Mouse (Mus musculus): ENCODE results near the gene Zdhhc13.

Zdhhc13 gene

DNA sequence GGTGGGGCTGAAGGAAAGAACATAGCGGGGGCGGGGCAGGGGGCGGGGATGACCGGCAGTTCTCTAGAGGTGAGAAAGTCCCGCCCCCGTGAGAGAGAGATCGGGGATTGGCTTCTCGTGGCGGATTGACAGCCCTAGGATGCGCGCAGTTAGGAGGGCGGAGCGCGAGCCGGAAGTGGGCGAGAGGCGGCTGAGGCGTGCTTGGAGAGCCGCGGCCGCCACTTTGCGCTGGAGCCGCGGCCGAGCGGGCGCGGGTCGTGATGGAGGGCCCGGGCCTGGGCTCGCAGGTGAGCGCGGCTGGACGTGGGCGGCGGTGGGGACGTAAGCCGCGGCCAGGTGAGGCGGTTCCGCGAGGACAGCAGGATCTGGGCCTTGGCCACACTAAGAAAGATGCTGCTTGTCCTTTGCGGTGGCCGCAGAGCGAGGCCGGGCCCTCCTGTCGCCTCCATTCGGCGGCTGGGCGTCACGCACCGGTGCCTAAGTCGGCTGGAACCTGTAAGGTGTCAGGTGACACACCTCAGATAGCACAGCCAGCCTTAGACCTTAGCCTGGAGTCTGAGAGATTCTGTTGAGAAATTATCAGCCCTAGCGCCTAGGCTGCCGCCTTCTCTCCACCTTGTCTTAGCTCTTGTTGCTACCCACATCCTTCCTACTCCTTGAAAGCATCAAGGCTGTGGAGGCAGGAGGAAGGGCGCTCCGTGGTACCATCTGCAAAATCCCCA, at the start of gene Zdhhc13:
Gene Zdhhc13, plus strand, starts transcription at position 153 of the 722 bp plus-strand sequence.
- peak; percentile 97 for DNase-seq (ENCODE audit: low read depth)

DNA sequence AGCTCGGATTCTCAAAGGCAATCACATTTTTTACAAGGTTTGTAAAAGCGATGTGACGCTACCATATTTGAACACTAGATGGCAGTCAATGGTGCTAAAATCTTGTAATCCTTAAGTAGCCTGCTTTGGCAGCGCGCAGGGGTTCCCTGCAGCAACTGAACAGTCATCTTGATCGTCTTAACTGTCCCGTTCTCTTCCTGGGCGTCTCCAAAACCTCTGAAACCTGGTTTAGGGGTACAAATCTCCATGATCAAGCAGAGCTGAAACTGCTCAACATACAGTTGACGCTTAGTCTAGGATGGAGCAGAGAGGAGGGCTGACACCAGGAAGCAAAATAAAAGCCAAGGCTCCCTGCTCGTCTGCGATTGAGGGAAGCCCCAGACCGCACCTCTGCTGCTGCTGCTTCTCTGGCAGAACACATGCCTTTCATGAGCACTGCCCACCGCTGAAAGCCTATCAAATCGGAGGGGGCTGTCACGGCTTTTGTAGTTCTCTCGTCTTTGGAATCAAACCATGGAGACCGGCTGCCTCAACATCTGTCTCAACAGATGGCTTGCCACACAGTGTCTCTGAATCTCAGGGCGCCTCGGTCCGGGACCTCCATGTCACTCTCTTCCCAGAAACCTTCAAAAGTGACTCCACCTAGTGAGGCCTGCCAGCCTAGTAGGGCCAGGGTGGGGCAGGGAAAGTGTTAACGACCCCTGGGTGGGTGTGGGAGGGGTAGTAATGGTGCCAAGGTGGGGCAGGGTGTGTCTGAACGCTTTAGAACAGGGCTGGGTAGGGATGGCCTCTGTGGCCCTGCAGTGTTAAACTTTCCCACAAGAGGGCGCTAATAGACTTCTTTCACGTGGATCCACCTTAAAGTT, 39.3 kb upstream of the Zdhhc13 start:
- peak; percentile 92 for DNase-seq (ENCODE audit: low read depth)

DNA sequence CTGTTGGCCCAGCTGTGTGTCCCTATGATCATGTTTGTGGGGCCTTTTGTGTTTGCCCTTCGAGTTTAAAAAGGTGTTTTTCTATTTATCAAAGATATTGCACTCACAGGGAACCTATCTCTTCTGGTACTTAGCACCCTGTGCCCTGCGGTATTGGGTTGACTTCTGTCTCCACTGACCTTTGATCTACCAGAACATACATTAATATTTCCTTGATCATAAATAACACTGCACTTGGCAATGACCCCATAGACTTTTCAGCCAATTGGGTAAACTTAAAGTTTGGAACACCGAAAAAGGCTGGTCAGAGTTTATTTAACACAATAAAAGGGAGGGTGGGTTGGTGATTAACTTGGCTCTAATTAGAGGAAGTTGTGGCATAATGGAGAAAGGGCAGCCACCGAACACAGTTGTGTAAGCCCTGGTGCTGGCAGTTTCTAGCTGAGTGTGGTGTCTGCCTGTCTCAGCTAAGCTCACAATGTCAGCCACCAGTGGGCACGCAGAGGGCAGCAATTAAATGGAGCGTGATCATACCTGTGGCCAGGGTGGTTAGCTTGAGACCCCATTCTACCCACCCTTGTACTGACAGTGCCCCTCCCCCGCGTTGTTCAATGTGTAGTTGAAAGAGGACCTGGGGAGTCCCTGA, 38.5 kb upstream of the Zdhhc13 start:
- DNase-seq (ENCODE audit: low read depth): no peak

DNA sequence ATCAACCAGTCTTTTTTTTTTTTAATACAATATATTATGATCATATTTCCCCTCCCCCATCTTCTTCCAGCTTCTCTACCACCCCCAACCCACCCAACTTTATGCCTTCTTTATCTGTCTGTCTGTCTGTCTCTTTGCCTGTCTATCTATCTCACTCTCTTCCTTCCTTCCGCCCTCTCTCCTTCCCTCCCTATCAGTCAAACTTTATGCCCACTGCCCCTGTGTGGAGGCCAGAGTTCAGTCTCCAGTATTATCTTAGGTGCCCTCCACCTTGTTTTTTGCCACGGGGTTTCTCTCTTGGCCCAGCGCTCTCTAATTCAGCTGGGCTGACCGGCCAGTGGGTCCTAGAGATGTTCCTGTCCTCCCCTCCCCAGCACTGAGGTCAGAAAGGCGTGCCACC, 37.6 kb upstream of the Zdhhc13 start:
- no peak for DNase-seq (ENCODE audit: low read depth)

DNA sequence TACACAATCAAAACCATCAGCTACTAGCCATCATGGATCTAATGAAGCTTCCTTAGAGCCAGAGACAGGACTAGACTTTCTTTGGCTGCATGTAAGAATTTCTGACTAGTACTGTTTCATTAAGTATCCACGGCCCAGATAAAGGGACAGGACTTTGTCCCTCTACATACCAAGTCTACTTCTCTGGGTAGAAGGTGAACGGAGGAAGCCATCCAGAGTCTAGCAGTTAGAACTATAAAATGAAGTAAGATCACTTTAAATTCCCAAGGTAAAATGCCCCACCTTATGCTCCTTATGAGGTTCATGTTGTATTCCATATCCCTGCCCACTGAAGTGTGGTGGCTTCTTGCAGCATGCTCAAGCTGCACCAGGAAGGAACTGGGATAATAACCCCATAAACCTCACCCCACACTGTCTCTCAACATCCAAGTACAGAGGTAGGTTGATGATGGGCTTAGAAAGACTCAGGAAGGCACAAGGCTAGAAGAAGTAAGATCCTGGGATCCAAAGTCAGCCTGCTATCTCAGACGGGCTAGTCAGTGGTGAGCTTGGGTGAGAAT, 34.3 kb upstream of the Zdhhc13 start:
- no peak for DNase-seq (ENCODE audit: low read depth)

DNA sequence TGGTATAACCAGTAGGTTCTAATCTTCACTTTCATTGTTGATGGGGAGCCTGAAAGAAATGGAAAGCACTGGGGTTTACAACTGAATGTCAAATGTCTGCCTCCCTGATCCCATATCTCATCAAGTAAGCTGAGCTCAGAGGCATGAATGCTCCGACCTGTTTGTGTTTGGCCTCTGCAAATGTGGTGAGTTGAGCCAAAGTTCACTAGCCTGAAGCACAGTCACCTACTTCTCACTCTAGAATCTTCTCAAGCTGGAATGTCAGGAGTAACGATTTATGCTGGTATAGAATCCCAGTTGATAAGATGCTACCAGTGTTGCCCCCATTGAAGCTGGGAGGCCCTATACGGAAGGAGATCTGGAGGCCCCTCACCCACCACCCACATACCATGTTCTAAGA, 33.0 kb upstream of the Zdhhc13 start:
- no peak for DNase-seq (ENCODE audit: low read depth)

DNA sequence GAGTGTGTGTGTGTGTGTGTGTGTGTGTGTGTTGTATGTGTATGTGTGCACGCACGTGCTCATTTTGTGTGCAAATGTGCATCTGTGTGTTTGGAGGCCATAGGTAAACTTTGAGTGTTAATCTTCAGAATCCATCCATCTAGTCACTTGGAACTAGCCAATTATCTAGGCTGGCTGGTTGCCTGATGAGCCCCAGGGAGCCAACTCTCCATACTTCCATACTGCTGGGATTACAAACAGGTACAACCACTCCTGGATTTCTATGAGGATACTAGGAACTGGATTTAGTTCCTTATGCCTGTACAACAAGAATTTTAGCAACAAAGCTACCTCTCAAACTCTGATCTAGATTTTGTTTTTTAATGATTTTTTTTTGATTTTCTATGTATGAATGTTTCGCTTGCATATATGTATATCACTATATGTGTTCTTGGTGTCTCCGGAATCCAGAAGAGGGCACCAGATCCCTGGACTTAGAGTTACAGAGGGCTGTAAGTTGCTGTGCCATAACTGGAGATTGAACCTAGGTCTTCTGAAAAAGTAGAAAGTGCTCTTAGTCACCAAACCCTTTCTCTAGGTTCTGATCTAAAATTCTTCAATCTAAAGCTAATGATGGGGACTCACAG, 32.4 kb upstream of the Zdhhc13 start:
- no peak for DNase-seq (ENCODE audit: low read depth)

DNA sequence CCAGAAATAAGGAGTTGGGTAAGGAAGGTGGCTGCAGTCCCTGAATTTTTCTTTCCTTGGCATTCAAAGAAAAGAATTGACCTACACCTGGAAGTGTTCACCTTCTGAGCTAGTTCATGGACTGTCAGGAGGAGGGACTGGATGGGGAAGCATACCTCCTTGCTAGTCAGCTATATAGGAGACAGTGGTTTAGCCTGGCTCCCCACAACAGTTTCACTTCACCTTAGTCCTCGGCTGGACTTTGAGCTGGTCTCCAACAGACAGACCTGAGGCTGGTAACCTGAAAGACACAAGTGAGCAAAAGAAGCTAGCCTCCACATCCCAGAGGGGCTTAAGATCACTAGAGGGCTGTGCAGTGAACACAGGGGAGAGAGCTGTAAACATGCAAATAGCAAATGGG, 30.7 kb upstream of the Zdhhc13 start:
- DNase-seq (ENCODE audit: low read depth): no peak

DNA sequence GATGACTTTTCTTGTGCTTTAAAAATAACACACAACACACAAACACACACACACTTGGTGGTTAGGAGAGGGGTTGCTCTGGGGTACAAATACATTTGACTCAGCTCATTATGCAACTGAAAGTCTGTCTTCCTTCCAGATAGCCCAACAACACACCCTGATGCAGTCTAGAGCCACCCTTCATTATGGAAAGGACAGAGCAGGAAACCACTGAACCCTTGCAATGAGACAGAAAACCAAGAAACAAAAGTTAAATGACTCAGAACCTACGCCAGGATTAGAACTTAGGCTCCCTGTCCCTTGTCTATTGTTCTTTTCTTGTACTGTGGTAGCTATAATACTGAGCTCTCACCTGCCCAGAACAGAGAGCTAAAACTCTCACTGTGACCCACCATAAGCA, 28.0 kb upstream of the Zdhhc13 start:
- no peak for DNase-seq (ENCODE audit: low read depth)

DNA sequence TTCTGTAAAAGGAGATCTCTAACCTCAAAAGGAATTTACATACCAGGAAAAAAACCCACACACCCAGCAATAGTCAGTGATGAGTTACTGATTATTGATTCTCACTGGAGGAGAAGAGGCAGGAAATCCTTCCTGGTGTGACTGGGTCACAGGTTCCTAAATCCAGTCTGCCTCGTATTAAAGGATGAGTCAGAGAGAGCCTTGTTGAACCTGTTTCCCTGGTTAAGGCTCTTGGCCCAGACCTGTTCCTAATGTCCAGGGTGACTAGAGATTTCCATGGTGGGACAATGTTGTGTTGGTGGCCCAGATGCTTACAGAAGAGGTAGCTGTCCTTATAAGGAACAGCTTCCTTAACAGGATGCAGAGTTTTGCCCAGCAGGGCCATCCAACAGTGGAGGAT, 26.5 kb upstream of the Zdhhc13 start:
- no peak for DNase-seq (ENCODE audit: low read depth)

DNA sequence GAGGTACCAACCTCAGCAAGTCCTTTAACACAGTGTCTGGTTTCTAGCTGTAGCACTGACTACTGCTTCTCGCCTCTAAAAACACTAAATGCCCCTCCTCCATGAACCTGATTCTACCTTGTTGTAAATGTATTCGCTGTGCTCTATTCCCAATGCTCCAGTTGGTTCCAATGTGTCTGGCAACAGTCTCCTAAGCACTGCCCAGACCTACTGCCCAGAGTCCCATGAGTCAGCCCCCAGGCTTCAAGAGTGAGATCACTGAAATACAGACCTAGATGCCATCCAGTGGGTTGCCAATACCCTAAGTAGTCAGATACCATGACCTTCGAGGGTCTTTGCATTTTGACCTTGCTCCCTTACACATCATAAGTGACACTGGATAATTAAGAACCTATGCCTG, 26.1 kb upstream of the Zdhhc13 start:
- DNase-seq (ENCODE audit: low read depth): no peak

DNA sequence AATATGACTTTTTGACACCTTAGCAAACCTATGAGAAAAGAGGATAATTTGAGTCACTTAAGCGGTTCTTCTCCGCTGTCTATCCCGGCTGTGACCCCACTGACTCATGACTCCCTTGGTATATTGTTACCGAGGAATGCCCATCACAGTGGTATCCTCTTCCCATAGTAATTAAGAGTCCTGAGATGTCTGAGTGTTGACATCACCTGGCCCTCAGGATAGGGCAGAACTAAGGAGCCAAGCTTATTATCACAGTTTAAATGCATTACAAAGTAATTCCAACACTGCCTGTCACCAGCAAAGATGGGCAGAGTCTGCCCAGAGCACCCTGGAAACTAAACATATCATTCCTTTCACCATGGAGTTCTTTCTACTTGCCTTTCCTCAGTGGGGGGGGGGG, 22.8 kb upstream of the Zdhhc13 start:
- no peak for DNase-seq (ENCODE audit: low read depth)

DNA sequence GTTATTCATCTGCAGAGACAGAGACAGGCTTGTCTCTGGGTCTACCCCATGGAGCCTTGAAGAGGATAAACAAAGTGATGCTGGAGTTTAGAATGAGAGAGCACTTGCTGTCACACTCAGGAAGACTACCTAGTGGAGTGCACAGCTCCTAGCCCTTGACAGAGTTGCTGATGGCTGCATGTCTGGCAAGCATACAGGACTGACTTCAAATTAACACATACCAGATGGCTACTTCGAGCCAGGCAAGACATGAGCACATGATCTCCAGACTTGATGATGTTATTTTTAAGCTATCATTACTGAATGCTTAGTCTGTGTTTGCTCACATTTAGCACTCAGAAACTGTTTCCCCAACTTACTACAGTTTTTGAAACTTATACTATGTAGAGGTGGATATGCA, 19.1 kb upstream of the Zdhhc13 start:
- DNase-seq (ENCODE audit: low read depth): no peak

DNA sequence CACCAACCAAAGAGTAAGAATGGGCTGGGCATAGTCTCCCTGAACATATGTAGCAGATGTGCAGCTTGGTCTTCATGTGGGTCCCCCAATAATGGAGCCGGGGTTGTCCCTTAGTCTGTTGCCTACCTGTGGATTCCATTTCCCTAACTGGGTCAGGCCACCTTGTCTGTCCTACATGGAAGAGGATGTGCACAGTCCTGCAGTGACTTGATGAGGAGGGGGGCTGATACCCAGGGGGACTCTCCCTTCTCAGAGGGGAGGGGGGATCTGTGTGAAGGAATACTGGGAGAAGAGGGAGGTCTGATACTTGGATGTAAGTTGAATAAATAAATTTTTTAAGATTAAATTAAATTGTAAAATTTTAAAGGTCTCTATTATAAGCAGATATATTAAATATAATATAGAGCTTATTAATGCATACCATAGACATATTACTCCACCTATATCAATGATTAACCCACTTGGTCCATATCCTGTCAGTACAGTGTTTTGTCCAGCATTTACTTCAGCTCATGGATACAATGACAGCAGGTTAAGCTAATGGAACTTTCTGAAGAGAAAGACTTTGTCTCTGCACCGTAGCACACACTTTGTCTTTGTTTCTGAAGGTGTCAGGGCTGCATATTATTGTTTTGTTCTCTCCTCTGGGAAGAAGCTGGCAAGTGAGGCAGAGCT, 16.6 kb upstream of the Zdhhc13 start:
- no peak for DNase-seq (ENCODE audit: low read depth)

DNA sequence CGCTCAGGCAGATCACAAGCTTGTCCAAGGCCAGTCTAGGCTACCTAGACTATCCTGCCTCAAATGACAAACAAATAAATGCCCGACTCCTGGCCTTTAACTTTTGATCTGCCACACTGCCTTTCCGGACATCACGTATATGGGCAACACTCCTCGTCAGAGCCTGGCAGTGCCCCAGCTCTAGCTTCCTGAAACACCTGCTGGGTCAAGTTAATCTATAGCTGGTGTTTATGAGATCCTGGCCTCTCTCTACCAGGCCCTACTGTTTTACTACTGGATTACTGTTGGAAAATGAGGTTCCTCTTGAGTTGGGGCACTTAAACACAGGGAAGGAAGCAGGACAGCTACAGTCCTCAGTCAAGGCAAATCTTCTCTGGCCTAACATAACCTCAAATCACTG, 15.5 kb upstream of the Zdhhc13 start:
- no peak for DNase-seq (ENCODE audit: low read depth)

DNA sequence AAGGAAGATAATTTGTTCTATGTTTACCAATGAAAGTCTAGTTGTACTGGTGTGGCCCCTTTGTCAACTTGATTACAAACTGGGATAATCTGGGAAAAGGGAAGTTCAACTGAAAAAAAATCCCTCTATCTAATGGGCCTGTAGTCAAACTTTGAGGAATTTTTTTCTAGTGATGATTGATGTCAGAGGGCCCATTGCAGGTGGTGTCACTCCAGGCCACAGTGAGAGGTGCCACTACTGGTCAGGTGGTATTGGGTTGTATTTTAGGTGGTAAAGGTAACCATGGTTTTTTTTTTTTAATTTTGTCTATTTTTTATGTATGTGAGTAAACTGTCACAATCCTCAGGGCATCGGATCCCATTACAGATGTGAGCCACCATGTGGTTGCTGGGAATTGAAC, 14.2 kb upstream of the Zdhhc13 start:
- no peak for DNase-seq (ENCODE audit: low read depth)

DNA sequence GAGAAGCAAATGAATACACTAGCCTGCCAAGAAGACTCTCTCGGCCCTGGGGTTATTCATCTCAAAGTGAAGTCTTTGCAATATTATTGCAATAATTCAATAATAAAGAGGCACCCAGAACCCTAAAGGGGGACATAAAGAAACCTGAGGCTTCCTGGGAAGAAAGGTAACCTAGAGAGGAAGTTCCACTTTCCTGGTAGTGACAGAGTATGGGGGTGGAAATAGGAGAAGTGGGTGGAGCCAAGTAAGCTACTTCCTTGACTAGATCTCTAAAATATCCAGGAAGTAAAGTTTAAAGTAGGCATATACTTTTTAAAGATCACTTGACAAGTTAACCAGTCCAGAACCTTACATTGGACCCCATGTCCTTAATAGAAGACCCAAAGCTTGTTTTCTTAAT, 13.4 kb upstream of the Zdhhc13 start:
- DNase-seq (ENCODE audit: low read depth): no peak

DNA sequence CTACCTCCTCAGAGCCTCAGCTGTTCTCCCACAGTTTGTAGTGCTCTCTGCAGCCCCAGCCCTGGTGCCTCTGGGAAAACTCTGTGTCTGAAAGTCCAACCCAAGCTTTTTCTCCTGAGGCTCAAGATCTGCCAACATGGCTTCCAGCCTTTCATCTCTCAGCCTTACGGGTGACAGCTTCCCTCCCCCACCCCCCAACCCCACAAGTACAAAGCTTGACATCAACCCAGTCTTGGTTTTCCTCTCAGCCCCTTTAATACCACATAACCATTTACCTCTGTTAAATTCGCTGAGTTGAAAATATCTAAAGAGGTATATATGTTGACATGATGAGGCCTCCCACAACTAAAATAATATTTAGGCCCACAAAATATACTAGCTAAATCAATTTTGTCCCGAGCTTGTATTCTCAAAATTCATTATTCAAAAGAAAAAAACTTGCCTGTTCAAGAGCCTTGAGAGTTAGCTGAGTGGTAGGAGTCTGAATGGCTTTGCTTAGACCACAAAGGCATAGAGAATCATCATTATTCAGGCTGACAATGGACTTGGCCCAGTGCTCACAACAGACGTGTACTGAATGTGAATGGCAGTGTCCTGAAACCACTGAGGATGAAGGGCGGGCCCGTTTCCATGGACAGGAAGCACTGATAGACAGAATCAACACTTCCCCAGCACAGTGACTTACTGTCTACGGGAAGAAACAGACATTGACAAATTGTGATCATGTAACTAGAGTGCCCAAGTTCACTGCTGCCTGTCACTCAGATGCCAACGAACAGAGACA, 10.9 kb upstream of the Zdhhc13 start:
- no peak for DNase-seq (ENCODE audit: low read depth)

DNA sequence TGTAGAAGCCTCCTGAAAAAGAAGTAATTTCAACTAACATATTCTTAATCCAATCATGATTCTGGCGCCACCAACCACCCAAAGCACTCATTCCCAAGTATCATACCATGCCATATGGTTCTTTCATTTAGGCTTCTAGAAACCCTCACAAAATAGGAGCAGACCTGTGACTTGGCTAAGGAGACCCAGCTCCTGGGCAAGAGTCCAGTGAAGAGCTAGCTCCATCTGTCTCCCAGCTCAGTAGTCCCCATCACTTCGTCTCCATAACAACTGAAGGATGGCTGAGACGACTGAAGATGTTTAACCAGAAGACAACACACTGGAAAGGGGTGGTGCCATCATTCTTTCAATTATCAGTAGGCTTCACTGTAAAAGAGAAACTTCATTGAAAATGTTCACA, 9.7 kb upstream of the Zdhhc13 start:
- DNase-seq (ENCODE audit: low read depth): no peak

DNA sequence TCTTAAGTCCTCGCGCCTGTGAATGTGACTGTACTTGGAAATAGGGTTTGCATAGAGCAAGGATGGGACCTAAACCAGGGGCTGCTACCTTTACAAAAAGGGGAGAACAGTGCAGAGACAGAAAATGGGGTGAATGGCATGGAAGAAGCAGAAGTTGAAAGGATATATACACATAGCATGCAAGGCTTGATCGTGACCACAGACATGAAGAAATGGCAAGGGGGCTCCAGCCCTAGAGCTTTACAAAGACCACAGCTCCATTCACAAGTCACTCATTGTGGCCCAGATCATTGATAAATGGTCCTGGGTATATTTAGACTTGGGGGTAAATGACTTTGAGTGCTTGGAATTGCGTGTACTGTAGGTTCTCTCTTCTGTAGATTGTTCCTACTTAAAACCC, 6.4 kb upstream of the Zdhhc13 start:
- no peak for DNase-seq (ENCODE audit: low read depth)
